Mouse (Mus musculus): ENCODE measurements around the gene Adamts3. TPM values are rescaled to one million over a fixed set of nuclear protein-coding genes. Genes with fewer than 3 reads are reported as not detected.
A peak's percentile ranks its signal among the peaks of the same experiment; 100 is the strongest.

Adamts3 gene
- polyA plus RNA-seq (2012; fragmentation: generic; extraction: Trizol) = 0.12 TPM

DNA sequence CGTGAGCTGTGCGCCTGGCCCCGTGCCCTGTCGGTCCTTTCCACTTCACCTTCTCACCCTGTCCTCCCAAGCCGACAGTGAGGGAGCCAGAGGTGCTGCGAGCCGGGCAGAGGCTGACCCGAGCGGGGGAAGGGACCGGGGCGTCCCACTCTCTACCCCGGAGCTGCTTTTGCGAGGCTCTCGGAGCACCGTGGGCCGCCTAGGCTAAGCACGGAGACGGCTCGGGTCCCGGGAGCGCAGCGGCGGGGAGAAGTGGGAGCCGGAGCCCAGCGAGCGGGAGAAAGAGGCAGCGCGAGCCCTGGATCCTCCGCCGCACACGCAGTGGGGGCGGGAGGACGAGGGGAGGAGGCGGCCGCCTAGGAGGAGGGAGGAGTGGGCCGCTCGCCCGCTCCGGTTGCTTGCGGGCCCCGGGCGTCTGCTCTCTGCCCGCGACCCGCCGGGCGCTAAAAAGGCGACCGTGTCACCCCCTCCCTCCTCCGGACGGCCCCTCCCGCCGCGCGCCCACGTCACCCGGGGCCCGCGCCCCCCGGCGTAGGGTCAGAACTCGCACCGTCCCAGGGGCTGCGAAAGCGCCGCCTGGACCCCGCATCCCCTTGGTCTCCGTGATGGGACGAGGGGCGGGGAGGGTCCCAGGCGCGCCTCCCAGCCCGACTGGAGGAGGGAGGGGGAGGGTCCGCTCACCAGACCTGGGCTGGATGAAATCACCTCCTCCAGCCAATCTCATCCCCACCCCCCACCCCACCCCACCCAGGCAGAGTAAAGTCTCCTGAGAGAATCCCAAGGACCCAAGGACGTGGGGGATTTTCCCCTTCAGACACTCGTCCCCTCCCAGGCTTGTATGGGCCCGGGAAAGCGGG lies at the start of gene Adamts3:
Adamts3 (minus strand) TSS at position 284 of the 857 bp plus-strand sequence.
- TF ChIP-seq TCF3 (IDR thresholded peaks at IDR 0.05; ENCODE audit: insufficient read length, low read depth) = no peak
- TF ChIP-seq REST (IDR thresholded peaks at IDR 0.05; ENCODE audit: insufficient read depth, insufficient read length) = no peak
- no peak for TF ChIP-seq MAX (IDR thresholded peaks at IDR 0.05; ENCODE audit: low read depth)
- TF ChIP-seq TCF12 (IDR thresholded peaks at IDR 0.05; ENCODE audit: insufficient read depth, poor library complexity, severe bottlenecking) = no peak
- no peak for TF ChIP-seq SRF (IDR thresholded peaks at IDR 0.05; ENCODE audit: control insufficient read depth, insufficient read length, low read depth)
- no peak for TF ChIP-seq CEBPB (IDR thresholded peaks at IDR 0.05; ENCODE audit: insufficient read depth, poor library complexity, severe bottlenecking)
- TF ChIP-seq USF1 (IDR thresholded peaks at IDR 0.05; ENCODE audit: low read depth) = no peak
- TF ChIP-seq E2F4 (IDR thresholded peaks at IDR 0.05; ENCODE audit: insufficient read depth) = no peak
- TF ChIP-seq POLR2AphosphoS2 (IDR thresholded peaks at IDR 0.05; ENCODE audit: insufficient read length, low read depth) = no peak
- TF ChIP-seq MYOD1 (IDR thresholded peaks at IDR 0.05; ENCODE audit: control insufficient read depth in 1 of 3, insufficient read length in 2 of 3, low read depth in 2 of 3) = no peak
- TF ChIP-seq POLR2A (IDR thresholded peaks at IDR 0.05; ENCODE audit: insufficient read length, low read depth) = no peak
- no peak for TF ChIP-seq MYOG (IDR thresholded peaks at IDR 0.05; ENCODE audit: control insufficient read depth in 1 of 3, insufficient read depth in 1 of 3, insufficient read length in 2 of 3, low read depth in 2 of 3)
- peak within 1 kb of the TSS; percentile 99 for H3K4me2 ChIP-seq (ENCODE audit: low read depth)
- H3ac ChIP-seq (ENCODE audit: control insufficient read depth, insufficient read length) = no peak within 1 kb of the TSS
- no peaks in the 10 kb centered on the region for H3K79me2 ChIP-seq (ENCODE audit: control insufficient read depth, insufficient read depth)
- H3K27me3 ChIP-seq (ENCODE audit: control insufficient read depth, insufficient read depth, insufficient read length) = no peaks in the 10 kb centered on the region
- H3K4me3 ChIP-seq = peak within 1 kb of the TSS; percentile 19
- H3K36me3 ChIP-seq (ENCODE audit: control insufficient read depth, insufficient read depth) = no peaks in the 10 kb centered on the region

DNA sequence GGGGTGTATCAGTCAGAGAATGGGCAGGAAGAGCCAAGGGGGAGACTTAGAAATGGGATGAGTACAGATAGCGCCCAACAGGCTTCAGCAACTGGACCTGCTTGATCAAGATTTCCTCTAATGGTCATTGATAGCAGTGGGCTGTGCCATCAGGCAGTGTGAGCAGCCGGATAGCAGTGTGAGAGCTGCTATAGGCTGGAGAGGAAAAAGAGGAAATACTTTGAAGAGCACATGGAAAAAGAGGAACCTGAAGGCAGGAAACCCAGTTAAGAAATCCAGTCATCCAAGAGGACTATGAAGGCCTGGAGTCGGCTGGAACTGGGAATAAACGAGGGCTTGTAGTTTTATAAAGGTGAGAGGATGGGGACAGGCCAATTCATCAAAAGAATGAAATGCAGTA lies 48.4 kb upstream of the Adamts3 start:
- Histone ChIP-seq H3K4me3 (no peak overlapping the region), H3K79me2 (ENCODE audit: control insufficient read depth, insufficient read depth) (no peaks in the 10 kb centered on the region), H3ac (ENCODE audit: control insufficient read depth, insufficient read length) (no peak overlapping the region), H3K27me3 (ENCODE audit: control insufficient read depth, insufficient read depth, insufficient read length) (no peaks in the 10 kb centered on the region), H3K4me2 (ENCODE audit: low read depth) (no peak overlapping the region), H3K36me3 (ENCODE audit: control insufficient read depth, insufficient read depth) (no peaks in the 10 kb centered on the region)
- TF ChIP-seq E2F4 (IDR thresholded peaks at IDR 0.05; ENCODE audit: insufficient read depth) = no peak
- TF ChIP-seq SRF (IDR thresholded peaks at IDR 0.05; ENCODE audit: control insufficient read depth, insufficient read length, low read depth) = no peak
- no peak for TF ChIP-seq MYOG (IDR thresholded peaks at IDR 0.05; ENCODE audit: control insufficient read depth in 1 of 3, insufficient read depth in 1 of 3, insufficient read length in 2 of 3, low read depth in 2 of 3)
- TF ChIP-seq TCF3 (IDR thresholded peaks at IDR 0.05; ENCODE audit: insufficient read length, low read depth) = no peak
- TF ChIP-seq MYOD1 (IDR thresholded peaks at IDR 0.05; ENCODE audit: control insufficient read depth in 1 of 3, insufficient read length in 2 of 3, low read depth in 2 of 3) = no peak
- TF ChIP-seq POLR2A (IDR thresholded peaks at IDR 0.05; ENCODE audit: insufficient read length, low read depth) = no peak
- TF ChIP-seq REST (IDR thresholded peaks at IDR 0.05; ENCODE audit: insufficient read depth, insufficient read length) = no peak
- no peak for TF ChIP-seq MAX (IDR thresholded peaks at IDR 0.05; ENCODE audit: low read depth)
- TF ChIP-seq TCF12 (IDR thresholded peaks at IDR 0.05; ENCODE audit: insufficient read depth, poor library complexity, severe bottlenecking) = no peak
- no peak for TF ChIP-seq USF1 (IDR thresholded peaks at IDR 0.05; ENCODE audit: low read depth)
- TF ChIP-seq CEBPB (IDR thresholded peaks at IDR 0.05; ENCODE audit: insufficient read depth, poor library complexity, severe bottlenecking) = no peak
- TF ChIP-seq POLR2AphosphoS2 (IDR thresholded peaks at IDR 0.05; ENCODE audit: insufficient read length, low read depth) = no peak

DNA sequence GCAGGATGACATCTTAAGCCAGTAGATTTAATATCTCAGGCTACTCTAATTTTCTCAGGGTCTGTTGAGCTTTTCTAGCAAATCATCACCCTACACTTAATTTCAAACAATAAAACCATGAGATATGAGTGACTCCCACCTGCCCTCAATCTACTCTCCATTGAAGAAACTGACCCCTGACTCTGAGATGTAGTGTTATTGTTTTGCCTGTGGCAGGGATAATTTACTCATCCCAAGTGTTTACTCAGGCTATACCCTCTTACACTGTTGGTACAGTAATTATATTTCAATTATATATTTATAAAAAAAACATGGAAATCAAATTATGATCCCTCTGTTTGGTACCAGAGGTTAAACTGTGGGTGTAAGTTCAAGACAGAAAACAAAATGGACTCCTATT lies 29.2 kb upstream of the Adamts3 start:
- Histone ChIP-seq H3K36me3 (ENCODE audit: control insufficient read depth, insufficient read depth) (no peaks in the 10 kb centered on the region), H3K4me3 (no peak overlapping the region), H3ac (ENCODE audit: control insufficient read depth, insufficient read length) (no peak overlapping the region), H3K4me2 (ENCODE audit: low read depth) (no peak overlapping the region), H3K27me3 (ENCODE audit: control insufficient read depth, insufficient read depth, insufficient read length) (no peaks in the 10 kb centered on the region), H3K79me2 (ENCODE audit: control insufficient read depth, insufficient read depth) (no peaks in the 10 kb centered on the region)
- TF ChIP-seq REST (IDR thresholded peaks at IDR 0.05; ENCODE audit: insufficient read depth, insufficient read length) = no peak
- no peak for TF ChIP-seq MYOG (IDR thresholded peaks at IDR 0.05; ENCODE audit: control insufficient read depth in 1 of 3, insufficient read depth in 1 of 3, insufficient read length in 2 of 3, low read depth in 2 of 3)
- no peak for TF ChIP-seq MAX (IDR thresholded peaks at IDR 0.05; ENCODE audit: low read depth)
- no peak for TF ChIP-seq POLR2A (IDR thresholded peaks at IDR 0.05; ENCODE audit: insufficient read length, low read depth)
- no peak for TF ChIP-seq MYOD1 (IDR thresholded peaks at IDR 0.05; ENCODE audit: control insufficient read depth in 1 of 3, insufficient read length in 2 of 3, low read depth in 2 of 3)
- no peak for TF ChIP-seq TCF12 (IDR thresholded peaks at IDR 0.05; ENCODE audit: insufficient read depth, poor library complexity, severe bottlenecking)
- no peak for TF ChIP-seq SRF (IDR thresholded peaks at IDR 0.05; ENCODE audit: control insufficient read depth, insufficient read length, low read depth)
- TF ChIP-seq TCF3 (IDR thresholded peaks at IDR 0.05; ENCODE audit: insufficient read length, low read depth) = no peak
- no peak for TF ChIP-seq USF1 (IDR thresholded peaks at IDR 0.05; ENCODE audit: low read depth)

DNA sequence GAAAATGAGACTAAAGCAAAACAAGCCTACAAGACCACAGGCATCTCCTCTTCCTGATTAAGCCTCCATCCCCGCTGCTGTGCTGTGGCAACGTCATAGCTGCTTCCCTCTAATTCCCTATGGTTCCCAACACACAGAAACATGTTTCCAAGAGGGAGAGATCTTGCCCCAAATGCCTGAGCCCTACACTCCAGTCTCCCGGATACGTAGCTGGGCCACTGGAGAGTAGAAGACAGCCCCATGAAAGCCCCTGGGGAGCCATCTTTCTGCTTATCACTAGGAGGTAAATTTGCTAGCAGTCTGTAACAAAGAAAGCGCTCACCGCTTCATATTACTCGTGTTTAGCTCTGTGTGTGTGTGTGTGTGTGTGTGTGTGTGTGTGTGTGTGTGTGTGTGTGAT lies 28.8 kb upstream of the Adamts3 start:
- no peak overlapping the region for H3K4me3 ChIP-seq
- H3K4me2 ChIP-seq (ENCODE audit: low read depth) = no peak overlapping the region
- H3K27me3 ChIP-seq (ENCODE audit: control insufficient read depth, insufficient read depth, insufficient read length) = no peaks in the 10 kb centered on the region
- H3K36me3 ChIP-seq (ENCODE audit: control insufficient read depth, insufficient read depth) = no peaks in the 10 kb centered on the region
- H3ac ChIP-seq (ENCODE audit: control insufficient read depth, insufficient read length) = no peak overlapping the region
- TF ChIP-seq TCF12 (IDR thresholded peaks at IDR 0.05; ENCODE audit: insufficient read depth, poor library complexity, severe bottlenecking) (no peak), SRF (IDR thresholded peaks at IDR 0.05; ENCODE audit: control insufficient read depth, insufficient read length, low read depth) (no peak), USF1 (IDR thresholded peaks at IDR 0.05; ENCODE audit: low read depth) (no peak), MAX (IDR thresholded peaks at IDR 0.05; ENCODE audit: low read depth) (no peak), POLR2A (IDR thresholded peaks at IDR 0.05; ENCODE audit: insufficient read length, low read depth) (no peak), MYOD1 (IDR thresholded peaks at IDR 0.05; ENCODE audit: control insufficient read depth in 1 of 3, insufficient read length in 2 of 3, low read depth in 2 of 3) (no peak), MYOG (IDR thresholded peaks at IDR 0.05; ENCODE audit: control insufficient read depth in 1 of 3, insufficient read depth in 1 of 3, insufficient read length in 2 of 3, low read depth in 2 of 3) (no peak), REST (IDR thresholded peaks at IDR 0.05; ENCODE audit: insufficient read depth, insufficient read length) (no peak), CEBPB (IDR thresholded peaks at IDR 0.05; ENCODE audit: insufficient read depth, poor library complexity, severe bottlenecking) (no peak)
- H3K79me2 ChIP-seq (ENCODE audit: control insufficient read depth, insufficient read depth) = no peaks in the 10 kb centered on the region

All from myocyte (in vitro differentiated cells).